Mouse (Mus musculus): ENCODE measurements around the gene Olfr787.

DNA sequence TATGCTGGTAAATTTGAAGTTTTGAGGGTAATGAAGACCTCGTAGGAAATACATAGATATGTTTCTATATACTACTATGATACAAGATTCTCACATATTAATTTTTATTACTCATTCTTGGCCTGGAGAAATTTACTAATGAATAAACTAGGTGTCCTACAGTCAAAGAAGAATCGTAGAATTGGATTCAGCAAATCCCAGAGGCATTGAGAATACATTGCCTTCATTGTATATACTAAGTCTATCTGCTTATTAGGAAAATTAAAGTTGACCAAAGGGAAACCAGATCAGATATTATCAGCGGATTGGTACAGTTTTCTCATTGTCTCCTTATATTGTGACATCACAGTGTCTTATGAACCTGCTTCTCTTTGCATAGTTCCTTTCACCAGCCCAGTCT, at the start of gene Olfr787:
- TF ChIP-seq RAD21 (IDR thresholded peaks at IDR 0.05; ENCODE audit: low read depth, low read length) (no peak), ZC3H11A (IDR thresholded peaks at IDR 0.05; ENCODE audit: low read depth, low read length) (no peak)

All from CH12.LX (cell line).